Mouse (Mus musculus) gastrocnemius, postnatal 25 days (tissue): Measurements from ENCODE around the gene Rhbdd1. TPM values are rescaled to one million over a fixed set of nuclear protein-coding genes. Genes with fewer than 3 reads are reported as not detected.

ENCODE experiments used
- DNase-seq: peaks from one replicate; pipeline ENCODE4 v3.0.0; 2022
- total RNA-seq, 2 experiments: library from RNA; stranded (reverse); gene quantifications; 1 replicate in 1 of 2; 2 replicates in 1 of 2; pipeline ENCODE4 v1.2.3; 2021

Gene Rhbdd1
- total RNA-seq, 2 experiments from 2014 or later, result 6.5 to 7.7 TPM

- peak; percentile 53 for DNase-seq
Observed at GRCm38 (mm10) chr1:82432919-82433648, 116.8 kb downstream of the Rhbdd1 start.

GRCm38 (mm10) chr1:82433649-82434005 lies 117.4 kb downstream of the Rhbdd1 start:
- no peak for DNase-seq

- DNase-seq, result no peak
Observed at GRCm38 (mm10) chr1:82437273-82437672, 121.0 kb downstream of the Rhbdd1 start.

- peak; percentile 47 for DNase-seq
Observed at GRCm38 (mm10) chr1:82440123-82440522, 123.9 kb downstream of the Rhbdd1 start.

GRCm38 (mm10) chr1:82443517-82443916 lies 127.3 kb downstream of the Rhbdd1 start:
- no peak for DNase-seq

- no peak for DNase-seq
Observed at GRCm38 (mm10) chr1:82446049-82446448, 129.8 kb downstream of the Rhbdd1 start.

GRCm38 (mm10) chr1:82449851-82450250 lies 133.6 kb downstream of the Rhbdd1 start:
- DNase-seq, result no peak

GRCm38 (mm10) chr1:82451927-82452651 lies 135.8 kb downstream of the Rhbdd1 start:
- DNase-seq, result no peak

- no peak for DNase-seq
Observed at GRCm38 (mm10) chr1:82454031-82454430, 137.8 kb downstream of the Rhbdd1 start.

- no peak for DNase-seq
Observed at GRCm38 (mm10) chr1:82459350-82459749, 143.1 kb downstream of the Rhbdd1 start.

GRCm38 (mm10) chr1:82459926-82460325 lies 143.7 kb downstream of the Rhbdd1 start:
- DNase-seq, result no peak

GRCm38 (mm10) chr1:82461041-82461440 lies 144.8 kb downstream of the Rhbdd1 start:
- peak; percentile 66 for DNase-seq

GRCm38 (mm10) chr1:82465321-82465853 lies 149.1 kb downstream of the Rhbdd1 start:
- no peak for DNase-seq

GRCm38 (mm10) chr1:82468872-82469271 lies 152.6 kb downstream of the Rhbdd1 start:
- no peak for DNase-seq

GRCm38 (mm10) chr1:82470516-82471225 lies 154.4 kb downstream of the Rhbdd1 start:
- DNase-seq, result no peak

- no peak for DNase-seq
Observed at GRCm38 (mm10) chr1:82473467-82473866, 157.2 kb downstream of the Rhbdd1 start.

GRCm38 (mm10) chr1:82474461-82474961 lies 158.3 kb downstream of the Rhbdd1 start:
- peak; percentile 36 for DNase-seq

GRCm38 (mm10) chr1:82475254-82475653 lies 159.0 kb downstream of the Rhbdd1 start:
- no peak for DNase-seq

- no peak for DNase-seq
Observed at GRCm38 (mm10) chr1:82475821-82476220, 159.6 kb downstream of the Rhbdd1 start.

- DNase-seq, result no peak
Observed at GRCm38 (mm10) chr1:82476256-82476655, 160.0 kb downstream of the Rhbdd1 start.

GRCm38 (mm10) chr1:82476746-82477145 lies 160.5 kb downstream of the Rhbdd1 start:
- DNase-seq, result peak; percentile 41

GRCm38 (mm10) chr1:82479696-82480487 lies 163.6 kb downstream of the Rhbdd1 start:
- DNase-seq, result no peak
